Mouse (Mus musculus) v-Abl transformed pro-B cells (cell line): ENCODE results near the gene Anp32a.

Experiments
- in situ Hi-C, 2 experiments: fragments of 400-800 bp; cut with MboI; formaldehyde crosslinking; loops; one replicate each; pipeline ENCODE4 v1.15.1; 2025; ENCODE audit not compliant: unreplicated experiment in 2 of 2

Anp32a gene

DNA sequence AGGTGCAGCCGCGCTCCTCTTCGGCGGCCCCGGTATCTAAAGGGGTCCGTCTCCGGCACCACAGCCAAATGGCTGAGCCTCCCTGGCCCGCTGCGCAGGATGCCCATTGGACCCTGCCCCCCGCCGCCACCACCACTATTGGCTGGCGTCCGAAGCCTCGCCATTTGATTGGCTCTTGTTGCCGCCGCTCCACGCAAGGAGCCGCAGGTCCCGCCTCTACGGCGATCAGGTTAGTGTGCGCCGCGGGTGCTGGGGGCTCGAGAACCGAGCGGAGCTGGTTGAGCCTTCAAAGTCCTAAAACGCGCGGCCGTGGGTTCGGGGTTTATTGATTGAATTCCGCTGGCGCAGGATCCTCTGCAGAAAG lies at the start of gene Anp32a:
TSS of gene Anp32a (plus strand) at position 171 of the 364 bp plus-strand sequence.
- in situ Hi-C loops, result loop anchor here (10.0 to 25.0 kb wide), 3 partner anchors 216 to 796 kb away; partner anchors contain the start of genes Glce (in 1 of the 2), Kif23 (in 1 of the 2) and Skor1 (in 1 of the 2)

DNA sequence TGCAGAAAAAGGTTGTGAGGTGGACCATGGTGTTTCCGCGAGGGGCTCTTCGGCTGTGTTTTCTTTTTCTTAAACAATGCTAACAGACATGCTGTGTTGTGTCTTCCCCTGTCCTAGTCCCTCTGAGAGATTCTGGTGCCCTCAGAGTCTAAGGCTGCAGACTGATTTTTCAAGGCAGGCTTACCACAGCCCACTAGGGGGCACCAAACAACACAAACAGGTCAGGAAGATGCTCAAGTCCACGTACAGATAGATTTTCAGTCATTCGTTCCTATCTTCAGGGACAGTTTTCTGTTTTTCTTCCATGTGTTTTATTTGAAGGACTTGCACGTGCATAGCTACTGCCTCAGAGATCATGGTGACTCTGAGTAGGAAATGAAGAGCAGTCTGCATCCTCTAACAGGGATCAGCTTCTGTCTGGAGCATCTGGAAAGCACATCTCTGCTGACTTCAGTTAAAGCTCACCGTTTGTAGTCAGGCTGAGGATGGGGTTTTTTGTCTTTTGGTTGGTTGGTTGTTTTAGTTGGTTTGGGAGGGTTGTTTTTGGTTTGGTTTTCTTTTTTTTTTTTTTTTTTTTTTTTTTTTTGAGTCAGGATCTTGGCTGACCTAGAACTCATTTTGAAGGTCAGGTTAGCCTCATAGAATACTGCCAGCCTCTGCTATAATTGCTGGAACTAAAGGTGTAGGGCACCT lies 45.9 kb upstream of the Anp32a start:
- in situ Hi-C loops, result loop anchor here (5.0 to 25.0 kb wide), 5 partner anchors 77 to 1567 kb away; no protein-coding TSS in a partner anchor

DNA sequence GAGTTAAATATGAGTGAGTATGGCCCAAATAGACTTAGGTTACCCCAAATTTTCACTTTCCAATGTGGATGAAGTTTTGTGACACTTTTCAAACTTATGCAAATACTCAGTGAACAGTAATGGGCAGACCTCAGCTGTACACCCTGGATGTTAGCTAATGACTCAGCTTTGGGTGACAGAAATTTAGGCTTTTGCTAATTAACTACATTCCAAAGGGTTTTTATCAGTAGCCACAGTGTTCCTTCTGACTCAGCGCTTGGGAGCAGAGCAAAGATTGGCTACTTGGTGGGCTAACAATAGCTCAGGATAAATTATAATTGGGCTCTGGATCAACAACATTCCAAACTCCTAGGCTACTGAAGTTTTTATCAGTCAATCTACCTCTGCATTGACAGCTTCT lies 44.2 kb upstream of the Anp32a start:
- in situ Hi-C loops, result loop anchor here (5.0 to 25.0 kb wide), 5 partner anchors 75 to 1565 kb away; no protein-coding TSS in a partner anchor

DNA sequence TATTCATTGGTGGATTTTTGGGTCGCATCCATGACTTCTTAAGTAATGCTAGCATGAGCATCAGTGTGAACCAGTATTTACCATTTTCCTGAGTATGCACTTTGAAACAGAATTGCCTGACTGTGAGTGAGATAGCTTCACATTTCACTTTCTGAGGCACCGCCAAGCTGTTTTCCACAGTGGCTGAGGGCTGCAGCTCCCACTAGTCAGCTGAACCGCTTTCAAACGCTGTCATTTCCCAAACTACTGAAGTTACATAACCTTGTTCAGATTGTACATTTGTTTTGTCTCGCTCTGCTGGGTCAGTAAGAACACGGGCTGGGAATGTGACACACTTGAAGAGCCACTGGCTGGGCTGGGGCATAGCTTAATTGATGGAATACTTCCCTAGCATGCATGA lies 25.5 kb upstream of the Anp32a start:
- in situ Hi-C loops, result loop anchor here in 1 of 2 experiments (5.0 kb wide), 1 partner anchor 52 kb away; no protein-coding TSS in a partner anchor

DNA sequence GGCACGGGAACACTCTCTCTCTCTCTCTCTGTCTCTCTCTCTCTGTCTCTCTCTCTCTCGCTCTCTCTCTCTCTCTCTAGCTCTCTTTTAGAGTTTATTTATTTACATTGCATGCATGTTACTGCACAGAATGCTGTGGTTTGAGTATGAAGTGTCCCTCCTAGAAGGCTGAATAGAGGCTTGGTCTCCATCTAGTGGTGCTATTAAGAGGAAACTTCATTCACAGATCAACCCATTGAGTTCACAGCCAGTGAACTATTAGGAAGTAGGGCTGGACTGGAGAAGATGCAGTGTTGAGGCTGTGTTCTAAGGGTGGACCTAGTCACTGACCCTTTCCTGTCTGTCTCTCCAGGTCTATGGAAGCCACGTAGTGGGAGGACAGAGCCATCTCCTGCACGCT lies 22.4 kb upstream of the Anp32a start:
- in situ Hi-C loops, result loop anchor here in 1 of 2 experiments (5.0 kb wide), 1 partner anchor 49 kb away; no protein-coding TSS in a partner anchor

DNA sequence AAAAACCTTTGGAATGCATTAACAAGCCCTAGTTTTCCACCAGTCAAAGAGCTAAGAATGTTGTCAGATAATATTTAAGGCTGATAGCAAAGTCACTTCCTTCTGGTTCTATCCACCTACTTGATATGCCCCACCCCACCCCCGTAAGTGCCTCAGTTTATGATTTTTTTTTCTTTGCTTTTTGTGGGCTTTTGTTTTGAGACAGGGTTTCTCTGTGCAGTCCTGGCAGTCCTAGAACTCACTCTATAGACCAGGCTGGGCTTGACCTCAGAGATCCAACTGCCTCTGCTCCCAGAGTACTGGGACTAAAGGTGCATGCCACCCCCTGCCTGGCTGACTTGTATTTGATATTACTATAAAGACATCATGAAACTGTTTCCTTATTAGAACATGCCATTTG lies 17.3 kb upstream of the Anp32a start:
- in situ Hi-C loops, result no loop called here

DNA sequence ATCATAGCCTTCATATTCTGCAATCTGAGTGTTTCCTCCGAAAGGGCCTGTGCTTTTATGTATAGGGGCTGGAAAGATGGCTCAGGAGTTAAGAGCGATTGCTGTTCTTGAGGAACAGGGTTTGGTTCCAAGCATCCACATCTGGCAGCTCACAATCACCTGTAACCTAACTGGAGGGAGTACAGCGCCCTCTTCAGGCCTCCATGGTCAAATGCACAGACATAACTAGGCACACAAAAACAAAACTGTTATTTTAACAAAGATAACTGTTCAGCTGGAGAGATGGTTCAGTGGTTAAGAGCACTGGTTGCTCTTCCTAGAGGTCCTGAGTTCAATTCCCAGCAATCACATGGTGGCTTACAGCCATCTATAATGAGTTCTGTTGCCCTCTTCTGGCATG lies 15.1 kb upstream of the Anp32a start:
- in situ Hi-C loops, result loop anchor here in 1 of 2 experiments (25.0 kb wide), 1 partner anchor 811 kb away; the partner anchor contains the start of gene Skor1

DNA sequence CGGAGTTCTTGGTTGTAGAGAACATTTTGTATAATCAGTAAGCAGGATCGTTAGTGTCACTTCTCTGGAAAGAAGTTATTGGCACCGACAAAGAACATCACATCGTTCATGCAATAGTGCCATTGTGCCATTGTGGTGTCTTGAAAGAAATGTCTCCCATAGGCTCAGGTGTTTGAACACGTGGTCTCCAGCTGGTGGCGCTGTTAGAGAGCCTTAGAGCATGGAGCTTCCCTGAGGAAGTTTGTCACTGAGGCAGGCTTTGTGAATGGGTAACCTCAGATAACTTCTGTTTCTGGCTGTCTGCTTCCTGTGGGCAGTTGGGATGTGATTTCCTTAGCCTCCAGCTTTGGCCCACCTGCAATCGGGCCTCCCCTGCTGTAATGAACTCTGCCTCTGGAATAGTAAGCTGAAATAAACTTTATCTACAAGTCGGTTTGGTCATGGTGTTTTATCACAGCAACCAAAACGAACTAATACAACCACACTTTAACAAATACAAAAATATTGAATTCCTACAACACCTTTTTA lies 6.7 kb upstream of the Anp32a start:
- in situ Hi-C loops, result loop anchor here in 1 of 2 experiments (25.0 kb wide), 1 partner anchor 803 kb away; the partner anchor contains the start of gene Skor1

DNA sequence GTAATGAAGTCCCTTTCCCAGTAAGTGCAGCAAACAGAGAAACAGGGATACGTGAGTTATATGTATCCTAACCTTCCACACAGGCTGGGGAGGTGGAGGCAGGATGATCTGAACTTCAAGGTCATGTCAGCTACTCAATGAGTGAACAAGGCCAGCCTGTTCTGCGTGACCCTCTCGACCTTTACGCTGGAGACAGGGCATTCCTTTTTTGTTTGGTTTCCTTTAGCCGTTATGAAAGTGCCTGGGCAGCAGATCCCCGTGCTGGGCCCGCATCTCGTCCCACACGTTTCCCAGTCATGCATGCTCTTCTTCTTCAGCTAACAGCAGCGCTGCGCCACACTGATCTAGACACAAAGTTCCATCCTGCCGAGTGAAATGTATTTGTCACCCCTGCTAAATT lies 5.7 kb upstream of the Anp32a start:
- in situ Hi-C loops, result loop anchor here in 1 of 2 experiments (25.0 kb wide), 1 partner anchor 802 kb away; the partner anchor contains the start of gene Skor1

DNA sequence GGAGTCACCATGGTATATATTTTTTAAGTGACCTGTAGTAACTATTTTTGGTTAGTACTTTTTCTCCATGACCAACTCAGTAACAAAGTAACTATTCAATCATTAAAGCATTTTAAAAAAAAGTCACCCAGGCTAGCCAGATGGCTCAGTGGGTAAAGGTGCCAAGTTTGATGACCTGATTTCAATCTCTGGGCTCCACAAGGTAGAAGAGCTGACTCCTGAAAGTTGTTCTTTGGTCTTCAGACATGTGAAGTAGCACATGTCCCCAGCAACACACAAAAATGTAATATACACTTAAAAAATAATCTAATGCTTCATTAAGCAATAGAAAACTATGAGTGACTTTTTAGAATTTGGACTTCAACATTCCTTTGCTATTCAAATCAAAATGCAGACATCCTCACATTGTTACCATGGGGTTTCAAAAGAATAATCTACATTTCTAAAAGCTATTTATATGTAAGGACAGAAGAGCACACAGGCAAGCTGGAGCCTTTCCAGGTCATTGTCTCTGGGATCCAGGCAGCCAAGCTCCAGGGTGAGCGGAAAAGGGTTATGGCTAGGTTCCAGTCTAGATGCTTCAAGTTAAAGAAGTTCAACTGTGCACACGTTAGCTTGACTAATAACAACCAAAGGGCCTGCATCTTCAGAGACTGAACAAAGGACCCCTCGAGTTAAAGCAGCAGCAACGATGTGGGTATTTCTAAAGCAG lies 3.0 kb upstream of the Anp32a start:
- in situ Hi-C loops, result loop anchor here in 1 of 2 experiments (25.0 kb wide), 1 partner anchor 799 kb away; the partner anchor contains the start of gene Skor1

DNA sequence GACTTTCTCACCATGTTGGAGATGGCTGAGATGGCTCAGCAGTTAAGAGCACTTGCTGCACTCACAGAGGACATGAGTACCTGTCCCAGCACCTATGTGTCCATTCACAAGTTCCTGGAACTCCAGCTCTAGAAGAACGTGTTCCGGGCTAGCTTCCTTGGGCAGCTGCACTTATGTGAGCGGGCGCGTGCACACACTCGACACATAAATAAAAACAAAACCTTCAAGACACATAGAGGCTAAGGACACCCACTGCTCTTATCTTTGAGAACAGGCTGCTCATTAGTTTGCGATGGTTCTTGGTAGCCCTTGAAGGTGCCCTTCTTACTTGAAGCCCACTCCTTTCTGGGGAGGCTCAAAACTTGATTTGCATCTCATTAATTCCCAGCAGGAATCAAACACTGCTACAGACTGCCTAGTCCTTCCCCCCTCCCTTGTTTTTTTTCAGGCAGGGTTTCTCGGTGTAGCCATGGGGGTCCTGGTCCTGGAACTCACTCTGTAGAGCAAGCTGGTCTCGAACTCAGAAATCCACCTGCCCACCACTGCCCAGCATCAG lies 2.4 kb upstream of the Anp32a start:
- in situ Hi-C loops, result loop anchor here in 1 of 2 experiments (25.0 kb wide), 1 partner anchor 799 kb away; the partner anchor contains the start of gene Skor1

DNA sequence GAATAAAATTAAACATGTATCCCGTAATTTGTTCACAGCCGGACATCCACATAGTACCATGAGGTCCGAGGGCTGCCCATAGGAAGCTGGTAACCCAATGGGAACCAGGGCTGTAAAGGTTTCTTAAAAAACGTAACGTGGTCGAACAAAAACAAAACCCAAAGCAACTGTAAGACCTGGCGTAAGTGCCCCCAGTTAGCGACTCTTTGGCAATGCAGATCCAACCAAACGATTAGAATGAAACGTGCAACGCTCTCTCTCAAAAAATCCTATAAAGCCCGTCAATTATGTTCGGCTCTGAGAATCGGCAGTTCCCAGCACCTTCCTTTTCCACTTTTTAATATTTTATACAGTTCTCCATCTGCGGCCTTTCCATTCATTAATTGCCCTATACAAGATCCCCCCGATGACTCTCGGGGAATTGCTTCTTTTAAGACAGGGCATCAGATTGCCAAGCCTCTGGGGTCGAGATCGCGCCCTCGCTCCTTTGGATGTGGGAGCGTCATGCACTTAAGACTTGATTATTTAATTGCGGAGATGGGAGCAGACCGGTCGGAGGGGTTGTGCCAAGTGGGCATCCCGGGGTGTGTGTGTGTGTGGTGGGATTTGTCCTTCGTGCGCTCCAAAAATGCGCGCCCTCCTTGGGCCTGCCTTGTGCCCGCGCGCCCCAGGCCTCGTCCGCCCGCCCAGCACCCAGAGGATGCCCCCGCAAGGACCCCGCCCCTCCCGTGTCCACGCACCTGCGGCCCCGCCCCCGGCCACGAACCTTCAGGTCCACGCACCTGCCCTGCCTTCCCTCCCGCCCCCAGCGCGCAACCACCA lies 581 bp upstream of the Anp32a start:
- in situ Hi-C loops, result loop anchor here (10.0 to 25.0 kb wide), 3 partner anchors 216 to 797 kb away; partner anchors contain the start of genes Glce (in 1 of the 2), Kif23 (in 1 of the 2) and Skor1 (in 1 of the 2)

DNA sequence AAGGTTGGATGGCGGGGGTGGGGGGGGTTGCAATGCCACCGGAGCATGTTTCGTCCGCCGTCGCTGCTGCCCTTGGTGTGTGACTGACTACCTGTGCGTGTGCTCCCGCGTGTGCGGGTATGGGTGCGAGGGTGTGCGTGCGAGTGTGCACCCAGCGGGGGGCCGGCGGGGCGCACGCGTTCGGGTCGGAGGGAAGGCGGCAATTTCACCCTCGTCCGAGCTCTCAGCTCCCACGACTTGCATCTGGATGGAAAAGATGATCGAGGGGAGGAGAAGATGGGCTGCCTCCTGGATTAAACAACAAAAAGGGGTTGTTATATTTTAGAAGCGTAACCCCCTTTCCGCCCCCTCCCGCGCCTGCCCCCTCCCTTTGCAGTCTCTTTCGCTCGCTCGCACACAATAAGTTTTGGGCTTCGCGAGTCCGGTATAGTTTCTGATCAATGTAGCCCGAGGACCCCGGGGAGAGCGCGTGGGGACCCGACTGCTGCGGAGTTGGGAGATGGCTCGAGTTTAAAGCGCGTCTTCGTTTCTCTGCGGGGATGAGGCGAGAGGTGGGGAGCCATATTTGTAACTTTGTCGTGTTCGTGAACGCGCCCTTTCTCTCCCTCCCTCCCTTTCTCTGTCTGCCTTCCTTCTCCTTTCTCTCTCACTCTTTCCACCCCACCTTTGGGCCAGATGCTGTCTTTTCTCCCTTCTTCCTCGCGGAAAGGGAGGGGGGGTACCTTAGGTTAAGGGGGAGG lies 778 bp downstream of the Anp32a start:
- in situ Hi-C loops, result loop anchor here (10.0 to 25.0 kb wide), 3 partner anchors 217 to 795 kb away; partner anchors contain the start of genes Glce (in 1 of the 2), Kif23 (in 1 of the 2) and Skor1 (in 1 of the 2)

DNA sequence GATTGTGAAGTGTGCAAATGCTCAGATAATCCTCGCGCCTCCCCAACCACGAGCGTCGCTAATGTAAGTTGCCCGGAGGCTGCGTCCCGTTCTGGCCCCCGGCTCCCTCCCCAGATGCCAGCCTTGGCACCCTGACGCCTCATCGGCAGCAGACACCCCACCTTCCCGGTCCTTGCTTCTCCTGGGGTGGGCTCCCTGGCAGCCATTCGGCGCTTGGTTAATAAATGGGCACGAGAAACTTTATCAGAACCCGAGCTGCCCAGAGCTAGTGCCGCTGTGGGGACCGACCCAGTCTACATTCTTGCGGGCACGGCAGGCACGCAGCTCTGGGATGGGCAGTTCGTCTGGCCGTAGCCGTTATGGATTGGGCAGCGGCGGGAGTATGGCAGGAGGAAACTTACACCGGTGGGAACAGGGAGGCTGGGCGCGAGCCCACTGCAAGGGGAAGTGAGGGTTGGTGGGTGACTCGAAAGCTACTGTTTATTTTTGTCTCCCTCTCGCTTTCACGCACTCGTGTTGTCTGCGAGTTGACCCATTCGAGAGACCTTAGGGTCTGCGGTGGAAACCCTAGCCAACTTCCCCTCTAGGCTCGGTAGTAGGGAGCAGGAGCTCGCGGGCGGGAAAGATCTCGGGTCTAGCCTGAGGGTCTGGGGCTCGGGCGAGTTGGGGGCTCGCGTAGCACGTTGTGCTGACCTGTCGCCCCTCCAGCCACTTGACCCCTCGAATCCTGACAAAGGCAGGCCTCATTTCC lies 1.5 kb downstream of the Anp32a start:
- in situ Hi-C loops, result loop anchor here (10.0 to 25.0 kb wide), 3 partner anchors 218 to 795 kb away; partner anchors contain the start of genes Glce (in 1 of the 2), Kif23 (in 1 of the 2) and Skor1 (in 1 of the 2)

DNA sequence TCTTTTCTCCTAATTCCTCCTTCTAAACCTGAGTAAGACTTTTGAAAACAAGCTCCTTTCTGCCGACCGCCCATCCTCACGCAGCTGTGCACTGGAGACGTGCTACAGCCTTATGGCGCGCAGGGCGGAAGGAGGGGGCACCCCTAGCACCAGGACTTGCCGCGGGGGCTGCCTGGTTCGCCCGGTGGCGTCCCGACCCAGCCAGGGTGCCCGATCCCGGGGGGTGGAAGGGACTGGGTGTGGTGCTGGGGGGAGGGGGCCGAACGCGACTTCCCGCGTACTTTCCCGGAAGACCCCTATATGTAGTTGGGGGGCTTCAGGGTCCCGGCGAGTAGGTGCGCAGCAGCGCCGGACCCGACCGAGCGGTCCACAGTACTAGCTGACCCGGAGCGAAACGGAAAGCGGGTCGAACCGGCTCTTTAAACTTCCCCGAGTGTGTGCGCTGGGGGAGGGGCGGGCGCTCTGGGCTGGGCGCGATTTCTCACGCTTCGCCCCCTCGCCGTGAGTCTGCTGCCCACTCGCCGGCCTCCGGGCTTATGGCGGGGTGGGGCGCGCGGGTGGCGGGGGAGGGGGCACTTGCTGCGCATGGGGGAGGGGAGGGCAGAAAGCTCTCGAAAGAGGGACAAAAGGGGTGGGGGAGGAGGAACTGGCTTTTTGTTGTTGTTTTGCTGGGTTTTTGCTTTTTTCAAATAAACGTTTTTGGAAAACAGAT lies 2.3 kb downstream of the Anp32a start:
- in situ Hi-C loops, result loop anchor here (10.0 to 25.0 kb wide), 3 partner anchors 219 to 794 kb away; partner anchors contain the start of genes Glce (in 1 of the 2), Kif23 (in 1 of the 2) and Skor1 (in 1 of the 2)

DNA sequence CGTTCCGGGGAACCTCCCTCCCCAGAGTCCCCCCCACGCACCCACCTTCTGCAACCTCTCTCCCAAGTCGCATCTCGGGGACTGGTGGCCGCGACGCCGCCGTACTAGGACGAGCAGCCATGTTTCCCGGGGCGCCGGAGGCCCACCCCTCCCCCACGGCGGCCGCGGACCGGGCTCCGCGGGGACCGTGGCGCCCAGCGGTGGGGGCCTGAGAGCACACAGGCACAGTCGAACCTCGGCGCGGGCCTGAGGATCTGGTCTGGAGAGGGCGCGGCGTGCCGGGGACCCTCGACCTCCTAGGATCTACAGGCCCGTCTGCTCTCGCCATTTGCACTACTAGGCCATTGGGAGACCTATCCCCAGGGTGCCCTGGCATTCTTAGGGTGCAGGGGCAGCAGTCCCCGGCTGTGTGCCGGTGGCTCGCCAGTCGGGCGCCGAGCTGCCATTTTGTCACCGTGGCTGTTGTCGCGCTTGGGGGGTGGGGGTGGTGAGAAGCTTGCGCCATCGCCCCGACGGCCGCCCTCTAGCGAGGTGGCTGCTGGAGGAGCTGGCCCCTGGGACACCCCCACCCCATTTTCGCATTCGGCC lies 2.9 kb downstream of the Anp32a start:
- in situ Hi-C loops, result loop anchor here (10.0 to 25.0 kb wide), 3 partner anchors 219 to 793 kb away; partner anchors contain the start of genes Glce (in 1 of the 2), Kif23 (in 1 of the 2) and Skor1 (in 1 of the 2)
